Mouse (Mus musculus) liver, embryonic 14.5 days (tissue): ENCODE results near the gene Tex2.

ENCODE experiments used
- CTCF ChIP-seq: IDR thresholded peaks from 2 replicates; pipeline ENCODE4 v1.5.1; 2016; ENCODE audit warnings: antibody characterized with exemption, low read depth, control low read depth
- EP300 ChIP-seq: IDR thresholded peaks from 2 replicates; pipeline ENCODE4 v1.6.1; 2016; ENCODE audit warnings: antibody characterized with exemption, low read depth

DNA sequence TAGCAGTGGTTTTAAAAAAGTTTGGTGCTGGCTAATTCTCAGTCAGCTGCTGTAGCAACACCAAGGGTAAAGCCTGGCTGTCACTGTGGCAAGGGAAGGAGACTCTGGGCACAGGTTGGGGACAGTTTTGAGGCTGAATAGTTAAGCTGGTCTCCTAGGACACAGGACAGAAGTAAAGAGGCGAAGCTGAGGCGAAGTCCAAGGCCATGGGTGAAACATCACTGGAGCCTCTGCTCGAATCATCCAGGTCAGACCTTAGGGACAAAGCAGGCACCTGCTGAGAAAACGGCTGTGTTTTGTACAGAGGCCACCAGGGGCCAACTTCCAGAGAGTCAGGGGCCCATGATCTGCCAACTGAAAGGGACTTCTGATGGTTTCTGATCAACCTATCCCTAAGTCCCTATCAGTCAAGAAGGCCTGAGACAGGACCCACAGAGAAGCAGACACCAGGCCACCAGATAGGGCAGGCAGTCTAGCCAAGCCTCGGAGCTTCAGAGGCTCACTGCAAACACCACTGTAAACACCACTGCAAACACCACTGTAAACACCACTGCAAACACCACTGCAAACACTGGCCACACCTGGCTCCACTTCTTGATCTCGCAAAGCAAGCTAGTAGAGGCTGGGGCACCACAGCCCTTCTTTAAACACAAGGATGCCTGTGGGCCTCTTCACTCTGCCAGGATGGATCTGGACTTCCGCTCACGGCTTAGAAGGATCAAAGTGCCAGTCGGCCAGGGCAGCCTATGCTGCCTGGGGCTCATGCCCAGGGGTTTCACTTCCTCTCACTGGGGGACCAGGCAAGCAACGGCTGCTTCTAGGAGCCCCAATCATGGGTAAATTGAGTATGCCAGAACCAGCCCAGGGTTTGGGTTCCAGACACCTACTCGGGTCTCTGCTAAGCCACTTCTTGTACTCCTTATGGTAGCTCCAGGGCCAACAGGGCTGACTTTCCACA is 41.9 kb downstream of the Tex2 start:
- TF ChIP-seq CTCF (no peak), EP300 (no peak)
